Mouse (Mus musculus) induced T-regulatory cell, adult 2 months (primary cell): ENCODE data around the gene Ptch2.

ENCODE experiments used
- DNase-seq: peaks from one replicate; pipeline ENCODE4 v3.0.0-alpha.2; 2012; ENCODE audit warnings: low read depth

Gene Ptch2

DNA sequence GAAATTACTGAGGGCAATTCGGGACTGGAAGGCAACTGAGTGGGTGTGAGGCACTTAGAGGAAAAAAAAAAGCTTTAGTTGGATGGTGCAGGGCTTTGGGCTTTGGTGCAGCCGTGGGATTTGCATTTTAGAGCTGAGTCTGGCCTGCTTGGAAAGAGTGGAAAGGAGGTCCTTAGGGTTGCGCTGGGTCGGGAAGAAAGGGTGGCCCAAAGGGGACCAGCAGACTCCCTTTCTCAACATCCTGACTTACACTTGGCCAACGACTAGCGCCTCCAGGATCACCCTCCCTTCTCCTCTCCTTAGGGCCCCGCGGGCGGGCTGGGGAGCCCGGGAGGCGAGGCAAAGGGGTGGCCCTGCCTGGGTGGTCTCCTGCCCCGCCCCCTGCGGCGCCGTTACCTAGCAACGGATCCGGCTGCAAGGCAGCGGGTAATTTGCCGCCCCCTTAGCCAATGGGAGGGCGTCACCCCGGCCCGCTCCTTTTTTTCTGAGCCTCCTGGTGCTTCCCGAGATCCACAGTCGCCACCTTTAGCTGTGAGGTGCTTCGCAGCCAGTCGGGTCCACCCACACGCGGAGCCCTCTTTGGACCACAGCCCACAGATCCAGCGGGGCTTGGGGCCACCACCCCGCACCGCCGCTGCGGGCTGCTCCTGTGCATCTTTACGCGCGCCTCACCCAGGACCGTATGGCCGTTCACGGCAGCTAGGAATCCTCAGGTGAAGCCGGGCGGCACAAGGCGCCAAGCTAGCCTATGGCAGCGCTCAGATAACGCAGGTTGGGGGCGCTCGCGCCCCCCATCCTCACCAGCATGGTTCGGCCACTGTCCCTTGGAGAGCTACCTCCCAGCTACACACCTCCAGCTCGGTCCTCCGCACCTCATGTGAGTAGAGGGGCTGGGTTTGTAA, at the start of gene Ptch2:
Gene Ptch2, plus strand, starts transcription at position 525 of the 902 bp plus-strand sequence.
- no peak for DNase-seq

DNA sequence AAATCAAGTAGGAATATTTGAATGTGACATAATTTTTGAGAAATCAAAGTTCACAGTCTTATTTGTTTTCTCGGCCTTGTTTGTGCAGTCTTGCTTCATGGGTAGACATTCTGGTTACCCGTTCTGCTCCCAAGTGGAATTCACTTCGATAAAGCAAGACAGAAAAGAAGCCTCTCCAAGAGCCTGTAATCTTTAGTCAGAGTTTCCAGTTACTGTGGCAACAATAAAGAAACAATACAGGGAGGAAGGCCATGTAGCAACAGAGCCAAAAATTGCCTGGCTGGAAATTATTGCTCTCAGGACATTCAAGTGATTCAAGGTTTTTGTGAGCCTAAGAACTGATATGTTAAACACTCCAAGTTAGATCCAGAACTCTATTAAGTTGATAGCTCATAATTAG, 47.0 kb upstream of the Ptch2 start:
- DNase-seq, result no peak

DNA sequence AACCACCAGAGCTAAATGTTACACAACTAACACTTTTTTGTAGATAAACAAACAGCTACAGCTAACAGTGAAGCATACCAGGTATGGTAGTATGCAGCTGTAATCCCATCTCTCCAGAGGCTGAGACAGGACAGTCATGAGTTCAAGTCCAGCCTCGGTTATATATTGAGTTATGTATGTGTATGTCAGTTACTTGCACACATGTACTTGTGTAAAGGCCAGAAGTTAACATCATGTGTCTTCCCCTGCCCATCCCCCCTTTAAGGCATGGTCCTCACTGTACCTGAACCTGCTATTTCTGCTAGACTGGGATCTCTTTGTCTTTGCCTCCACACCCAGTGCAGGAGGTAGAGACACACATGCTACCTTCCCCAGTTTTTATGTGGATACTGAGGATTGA, 46.4 kb upstream of the Ptch2 start:
- no peak for DNase-seq

DNA sequence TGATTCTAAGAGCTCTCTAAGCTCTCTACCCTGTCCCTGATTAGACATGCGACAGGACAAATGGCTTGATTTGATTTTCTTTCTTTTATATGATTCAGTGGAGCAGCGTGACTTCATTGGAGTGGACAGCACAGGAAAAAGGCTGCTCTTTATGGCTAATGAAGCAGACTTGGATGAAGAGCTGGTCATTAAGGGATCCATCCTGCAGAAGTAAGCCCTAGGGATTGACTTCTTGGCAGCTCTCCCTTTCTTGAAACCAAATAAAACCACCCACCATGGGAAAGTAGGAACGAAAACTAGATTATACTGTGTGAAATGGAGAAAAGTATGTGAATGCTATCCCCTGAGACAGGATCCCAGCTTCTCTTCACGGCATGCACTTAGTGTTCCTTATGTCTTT, 43.2 kb upstream of the Ptch2 start:
- DNase-seq, result no peak

DNA sequence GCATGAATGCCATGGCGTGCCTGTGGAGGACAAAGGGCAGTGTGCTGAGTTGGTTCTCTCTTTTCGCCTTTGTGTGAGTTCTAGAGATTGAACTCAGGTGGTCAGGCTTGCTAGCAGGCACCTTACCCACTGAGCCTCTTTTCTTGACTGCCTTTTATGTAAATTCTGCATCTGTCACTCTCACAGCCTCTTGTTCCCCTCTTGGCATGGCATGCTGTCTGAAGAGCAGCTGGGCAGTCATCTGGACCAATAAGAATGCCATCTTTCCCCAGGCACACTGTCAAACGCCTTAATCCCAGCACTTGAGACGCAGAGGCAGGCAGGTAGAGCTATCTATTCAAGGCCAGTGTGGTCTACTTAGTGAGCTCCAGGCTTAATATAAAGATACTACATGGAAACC, 41.9 kb upstream of the Ptch2 start:
- DNase-seq, result no peak

DNA sequence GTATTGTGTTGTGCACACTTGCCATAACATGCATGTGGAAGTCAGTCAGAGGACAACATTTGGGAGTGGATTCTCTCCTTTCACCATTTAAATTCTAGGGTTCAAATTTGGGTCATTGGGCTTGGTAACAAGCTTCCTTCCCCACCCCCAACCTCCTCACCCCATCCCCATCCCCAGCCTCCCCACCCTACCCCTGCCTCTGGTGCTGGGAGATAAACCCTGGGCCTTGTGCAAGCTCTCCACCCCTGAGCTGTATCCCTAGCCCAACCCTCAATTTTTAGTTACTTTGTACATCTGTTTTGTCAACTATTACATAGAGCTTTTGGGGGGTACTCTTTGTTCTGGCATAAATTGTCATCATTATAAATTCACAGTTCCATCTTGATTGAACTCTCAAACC, 39.8 kb upstream of the Ptch2 start:
- DNase-seq, result no peak

DNA sequence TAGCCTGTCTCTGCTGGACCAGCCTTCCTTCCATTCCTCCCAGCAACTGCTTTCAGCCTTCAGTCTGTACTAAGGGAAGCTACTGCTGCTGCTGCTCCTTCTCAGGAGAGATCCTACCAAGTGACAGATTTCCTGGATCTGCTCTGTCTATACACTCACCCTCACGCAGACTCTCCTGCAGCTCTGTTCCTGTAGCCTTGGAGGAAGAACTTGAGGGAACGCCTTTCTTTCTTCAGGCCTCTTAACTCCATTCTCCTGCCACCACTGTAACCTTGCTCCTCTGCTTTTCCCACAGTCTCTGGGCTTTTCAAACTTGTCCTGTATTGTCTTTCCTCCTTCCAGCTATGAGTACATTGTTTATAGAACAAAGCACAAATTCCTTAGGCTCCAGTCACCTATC, 39.4 kb upstream of the Ptch2 start:
- DNase-seq, result no peak

DNA sequence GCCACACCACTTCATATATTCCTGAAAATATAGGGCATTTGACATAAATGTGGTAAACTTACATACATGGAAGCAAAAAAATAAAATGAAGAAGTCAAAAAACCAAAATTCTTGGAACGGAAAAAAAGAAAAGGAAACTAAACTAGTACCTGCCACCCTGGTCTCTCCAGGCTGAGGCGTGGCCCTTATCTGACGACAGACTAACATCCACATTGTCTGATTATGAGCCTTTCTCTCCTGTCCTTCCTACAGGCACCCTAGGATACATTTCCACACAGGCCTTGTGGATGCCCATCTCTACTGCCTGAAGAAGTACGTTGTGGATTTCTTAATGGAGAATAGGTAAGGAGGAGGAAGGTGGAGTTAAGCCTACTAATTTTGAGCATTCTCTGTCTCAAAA, 37.4 kb upstream of the Ptch2 start:
- DNase-seq, result no peak

DNA sequence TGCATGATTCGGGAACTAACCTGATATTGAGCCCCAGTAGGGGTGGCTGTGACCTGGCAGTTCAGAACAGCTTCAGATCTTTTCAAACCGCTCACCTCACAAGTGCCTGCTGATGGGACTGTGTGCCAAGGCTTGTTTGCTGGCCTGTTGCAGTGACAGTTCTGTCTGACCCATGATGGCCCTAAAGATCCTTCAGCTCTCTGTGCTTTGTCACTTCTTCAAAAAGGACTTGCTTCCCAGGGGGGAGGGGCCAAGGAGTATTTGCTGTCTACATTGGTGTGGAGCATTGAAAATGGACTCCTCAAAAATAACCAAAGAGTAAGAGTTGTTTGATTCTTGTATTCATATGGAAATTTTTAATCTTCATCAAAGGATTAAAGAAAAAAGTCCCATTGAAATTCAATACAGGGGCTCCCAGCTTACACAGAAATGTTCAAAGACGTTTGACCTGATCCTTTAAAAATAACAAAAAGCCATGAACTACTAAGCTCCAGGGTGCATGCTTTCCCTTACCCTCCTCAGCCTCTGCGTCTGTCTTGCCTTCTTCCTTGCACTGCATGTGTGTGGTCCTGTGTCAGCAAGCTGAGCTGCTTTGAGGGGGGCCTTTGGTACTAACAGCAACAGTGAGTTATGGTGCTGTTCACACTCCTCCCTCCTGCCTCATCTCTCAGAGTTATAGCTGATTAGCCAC, 33.0 kb upstream of the Ptch2 start:
- no peak for DNase-seq

DNA sequence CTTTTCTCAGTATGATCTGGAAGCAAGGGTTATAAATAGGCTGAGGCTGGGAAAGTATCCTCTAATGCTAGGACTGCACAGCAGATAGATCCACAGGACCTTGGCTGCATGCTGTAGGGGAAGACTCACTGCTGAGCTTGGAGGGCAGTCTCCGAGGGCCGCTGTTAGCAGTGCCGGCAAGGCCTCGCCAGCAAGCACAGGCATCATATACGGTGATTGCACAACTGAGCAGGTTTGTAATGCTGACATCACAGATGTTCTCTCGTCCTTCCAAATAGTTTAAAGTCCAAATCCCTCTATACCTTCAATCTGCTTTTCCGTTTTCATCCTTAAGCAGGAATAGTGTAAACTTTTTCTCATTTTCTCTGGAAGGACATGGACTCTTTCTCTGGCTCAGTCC, 27.8 kb upstream of the Ptch2 start:
- DNase-seq, result no peak

DNA sequence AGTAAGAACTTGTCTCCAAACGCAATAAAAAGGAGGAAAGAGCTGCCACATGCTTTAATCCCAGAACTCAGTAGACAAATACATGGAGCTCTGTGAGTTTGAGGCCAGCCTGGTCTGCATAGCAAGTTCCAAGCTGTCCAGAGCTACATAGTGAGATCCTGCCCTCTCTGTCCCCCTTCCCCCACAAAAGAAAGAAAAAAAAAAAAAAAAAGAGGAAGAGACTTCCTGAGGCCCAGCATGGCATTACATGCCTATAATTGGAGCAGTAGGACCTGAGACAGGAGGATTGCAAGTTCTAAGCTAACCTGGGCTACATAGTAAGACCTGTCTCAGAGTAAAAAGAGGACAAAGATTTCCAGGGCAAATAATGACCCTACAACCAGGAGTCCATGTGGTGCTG, 26.2 kb upstream of the Ptch2 start:
- DNase-seq, result no peak

DNA sequence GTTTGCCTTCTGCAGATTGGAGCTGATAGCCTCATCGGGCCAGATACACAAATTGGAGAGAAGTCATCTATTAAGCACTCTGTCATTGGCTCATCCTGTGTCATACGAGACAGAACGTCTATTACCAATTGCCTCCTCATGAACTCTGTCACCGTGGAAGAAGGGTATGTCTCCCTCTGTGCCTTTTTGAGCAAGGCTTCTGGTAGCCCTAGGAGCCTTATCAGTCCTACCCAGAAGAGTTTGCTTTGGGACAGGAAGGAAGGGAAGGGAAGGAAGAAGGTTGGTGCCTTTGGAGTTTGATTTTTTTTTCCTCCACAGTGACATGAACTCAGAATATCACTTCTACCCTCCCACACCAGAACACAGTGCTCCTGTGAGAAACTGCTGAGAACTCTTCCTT, 25.3 kb upstream of the Ptch2 start:
- DNase-seq, result no peak

DNA sequence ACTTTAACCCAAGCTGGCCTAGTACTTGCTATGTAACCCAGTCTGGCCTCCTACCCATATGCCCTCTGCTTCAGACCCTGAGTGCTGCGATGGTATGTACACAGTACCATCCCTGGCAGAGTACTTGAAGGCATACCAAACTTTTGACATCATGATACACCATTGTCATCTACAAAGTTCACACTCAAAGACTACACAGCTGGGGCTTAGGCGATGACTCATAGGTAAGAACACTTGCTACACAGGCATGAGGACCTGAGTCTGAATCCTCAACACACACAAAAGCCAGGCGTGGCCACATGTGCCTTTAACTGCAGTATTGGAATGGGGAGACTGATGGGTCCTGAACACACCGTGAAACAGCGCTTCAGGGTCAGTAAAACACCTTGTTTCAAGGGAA, 24.7 kb upstream of the Ptch2 start:
- no peak for DNase-seq

DNA sequence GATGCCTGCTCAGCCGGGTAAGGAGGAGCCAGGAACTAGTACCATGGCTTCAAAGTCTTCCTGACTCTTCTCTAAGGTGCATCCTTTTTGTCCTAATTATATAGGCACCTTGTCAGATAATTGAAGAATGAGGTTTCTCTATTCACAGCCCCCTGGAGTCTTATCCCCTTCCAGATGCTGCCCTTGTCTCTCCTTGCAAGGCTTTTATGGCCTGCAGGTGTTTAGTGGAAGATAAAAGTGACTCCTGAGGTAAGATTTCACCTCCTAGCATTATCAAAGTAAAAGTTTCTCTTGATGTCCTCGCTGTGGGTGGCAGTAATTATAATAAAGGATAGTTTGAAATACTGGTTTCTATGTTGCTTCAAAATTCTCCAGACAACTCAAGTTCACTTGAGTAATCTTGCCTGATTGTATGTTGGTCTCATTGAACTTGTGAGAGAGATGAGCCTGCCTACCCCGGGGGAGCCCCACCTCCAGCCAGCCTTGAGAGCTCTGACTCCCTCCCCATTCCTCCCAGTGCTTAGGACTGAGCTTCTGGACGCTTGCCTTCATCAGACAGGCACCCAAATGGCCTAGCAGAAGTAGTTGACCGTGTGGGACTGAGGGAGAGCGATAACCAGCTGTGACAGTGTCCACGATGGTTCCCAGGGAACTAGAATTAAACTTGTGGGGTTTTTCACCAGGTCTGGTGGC, 7.8 kb upstream of the Ptch2 start:
- no peak for DNase-seq

DNA sequence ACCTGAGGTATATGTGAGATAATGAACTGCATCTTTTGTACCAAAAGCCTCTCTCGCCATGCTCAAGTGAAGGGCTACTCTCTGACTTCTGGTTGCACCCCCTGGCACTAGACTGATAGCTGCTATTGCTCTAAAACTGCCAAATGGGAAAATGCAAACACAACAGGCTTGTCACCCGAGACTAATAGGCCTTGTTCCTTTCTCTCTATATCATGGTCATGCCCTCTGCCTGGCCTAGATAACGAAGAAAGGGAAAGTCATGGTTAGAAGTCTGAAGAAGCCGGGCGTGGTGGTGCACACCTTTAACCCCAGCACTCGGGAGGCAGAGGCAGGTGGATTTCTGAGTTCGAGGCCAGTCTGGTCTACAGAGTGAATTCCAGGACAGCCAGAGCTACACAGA, 5.3 kb upstream of the Ptch2 start:
- DNase-seq, result no peak

DNA sequence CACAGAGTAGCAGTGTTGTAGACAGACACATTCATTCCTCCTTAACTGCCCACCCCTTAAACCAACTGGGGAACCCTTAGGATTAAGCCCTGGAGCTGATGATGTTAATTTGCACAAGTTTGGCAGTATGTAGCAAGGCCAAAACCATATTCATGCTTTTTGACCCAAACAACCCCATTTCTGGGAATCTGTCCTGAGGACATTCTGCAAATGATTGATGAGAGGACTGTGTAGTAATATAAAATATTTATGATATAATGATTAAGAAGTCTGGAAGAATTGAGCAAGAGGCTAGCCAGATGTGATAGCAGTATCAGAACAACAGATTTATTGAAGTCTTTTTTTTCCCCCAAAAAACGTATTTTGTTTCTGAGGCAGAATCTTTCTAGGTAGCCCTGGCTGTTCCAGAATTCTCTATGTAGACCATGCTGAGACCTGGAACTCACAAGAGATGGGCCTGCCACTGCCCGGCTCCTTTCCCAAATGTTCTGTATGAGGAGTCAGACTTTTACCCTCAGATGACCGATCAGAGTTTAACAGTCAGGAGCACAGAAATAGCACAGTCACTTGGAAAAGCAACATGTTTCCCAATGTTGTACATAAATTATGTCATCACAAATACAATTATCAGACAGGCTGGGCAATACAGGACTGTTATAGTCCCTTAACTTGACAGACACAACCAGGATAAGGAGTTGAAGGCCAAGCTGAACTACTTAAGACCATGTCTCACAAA, 1.1 kb upstream of the Ptch2 start:
- no peak for DNase-seq

DNA sequence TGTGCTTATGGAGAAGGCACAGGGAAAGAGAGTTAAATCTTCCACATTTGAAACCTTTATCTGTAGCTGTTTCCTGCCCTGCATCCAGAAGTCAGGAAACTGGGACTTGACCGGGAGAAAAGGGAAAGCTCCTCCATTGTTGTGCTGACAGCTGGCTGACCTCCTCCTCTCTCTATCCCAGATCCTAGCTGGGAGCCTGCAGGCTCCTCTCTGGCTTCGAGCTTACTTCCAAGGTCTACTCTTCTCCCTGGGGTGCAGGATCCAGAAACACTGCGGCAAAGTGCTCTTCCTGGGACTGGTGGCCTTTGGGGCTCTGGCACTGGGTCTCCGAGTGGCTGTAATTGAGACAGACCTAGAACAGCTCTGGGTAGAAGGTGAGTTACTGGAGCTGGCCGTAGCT, 791 bp downstream of the Ptch2 start:
- no peak for DNase-seq

DNA sequence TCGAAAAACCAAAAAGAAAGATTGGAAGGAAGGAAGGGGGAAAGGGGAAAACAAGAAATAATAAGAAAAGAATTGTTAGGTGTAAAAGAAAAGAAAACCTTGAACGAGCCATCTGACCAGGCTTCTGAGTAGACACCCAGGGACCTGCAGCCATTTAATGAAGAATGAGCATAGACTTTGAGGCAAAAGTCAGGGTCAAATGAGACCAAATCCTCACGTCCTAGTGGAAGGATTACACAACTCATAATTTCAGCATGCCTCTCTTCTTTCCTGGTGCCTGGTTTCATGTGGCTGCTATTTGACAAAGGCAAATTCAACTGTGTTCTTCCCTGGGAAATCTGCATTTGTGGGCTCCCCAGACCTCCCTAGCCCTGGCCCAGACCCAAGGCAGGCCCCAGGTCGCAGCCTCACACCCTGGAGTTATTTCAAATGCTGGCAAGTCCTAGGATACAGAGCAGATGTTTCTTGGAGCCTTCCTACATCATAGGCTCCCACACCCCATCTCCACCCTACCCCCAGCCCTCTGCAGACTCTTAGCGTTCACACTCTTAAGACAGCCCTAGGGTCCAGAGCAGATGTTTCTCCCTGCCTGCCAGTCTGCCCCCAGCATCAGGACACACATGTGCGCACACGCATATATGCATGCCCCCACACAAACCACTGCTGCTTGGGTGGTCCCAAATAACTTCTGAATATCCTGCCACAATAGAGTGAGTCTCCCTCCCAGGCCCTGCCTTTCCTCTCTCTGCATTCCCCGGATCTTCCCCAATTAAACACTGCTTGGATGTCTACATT, 2.3 kb downstream of the Ptch2 start:
- DNase-seq, result no peak

DNA sequence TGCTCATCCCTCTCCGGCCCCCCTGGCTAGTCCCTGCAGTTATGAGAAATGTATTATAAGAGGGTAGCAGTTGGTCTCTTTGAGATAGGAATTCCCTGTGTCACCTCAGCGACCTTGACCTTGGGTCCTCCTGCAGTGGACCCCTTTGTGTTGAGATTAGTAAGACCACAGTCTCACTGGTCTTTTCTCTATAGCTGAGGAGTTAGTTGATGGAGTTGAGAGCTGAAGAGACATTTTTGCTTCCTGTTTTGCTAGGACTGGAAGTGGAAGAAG, 2.8 kb downstream of the Ptch2 start:
- no peak for DNase-seq

DNA sequence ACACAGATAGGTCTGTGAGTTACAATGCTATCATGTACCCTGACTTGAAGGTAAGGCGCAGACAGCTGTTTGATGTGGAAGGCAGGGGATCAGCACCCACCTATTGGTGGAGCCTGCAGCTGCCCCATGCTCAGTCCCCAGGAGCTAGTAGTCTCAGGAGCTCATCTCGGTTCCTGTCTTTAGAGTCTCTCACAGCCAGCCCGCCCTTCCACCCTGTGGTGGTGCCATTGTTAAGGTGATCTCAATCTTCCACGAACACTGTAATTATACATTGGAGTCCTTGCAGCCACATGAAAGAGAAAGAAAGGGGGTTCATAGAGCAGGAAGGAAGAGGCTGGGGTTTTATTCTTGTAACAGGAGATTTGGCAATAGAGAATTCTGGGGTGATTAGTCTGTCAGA, 4.2 kb downstream of the Ptch2 start:
- no peak for DNase-seq

DNA sequence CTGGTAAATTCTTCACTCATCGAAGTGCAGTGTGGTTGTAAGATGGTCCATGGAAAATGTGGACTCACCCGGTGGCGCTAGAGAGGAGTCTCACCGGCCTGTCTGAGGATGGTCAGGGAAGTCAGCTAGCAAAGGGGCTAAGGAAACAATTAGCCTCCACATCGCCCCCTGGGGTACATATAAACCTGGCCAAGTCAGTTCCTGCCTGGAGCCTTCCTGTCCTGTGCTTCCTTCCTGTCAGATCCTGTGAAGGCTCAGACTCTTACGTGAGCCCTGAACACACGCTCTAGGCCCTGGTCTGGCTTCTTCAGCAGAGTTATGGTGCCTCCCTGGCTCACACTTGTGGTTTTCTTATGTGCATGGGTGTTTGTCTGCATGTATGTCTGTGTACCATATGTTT, 5.3 kb downstream of the Ptch2 start:
- peak; percentile 50 for DNase-seq

DNA sequence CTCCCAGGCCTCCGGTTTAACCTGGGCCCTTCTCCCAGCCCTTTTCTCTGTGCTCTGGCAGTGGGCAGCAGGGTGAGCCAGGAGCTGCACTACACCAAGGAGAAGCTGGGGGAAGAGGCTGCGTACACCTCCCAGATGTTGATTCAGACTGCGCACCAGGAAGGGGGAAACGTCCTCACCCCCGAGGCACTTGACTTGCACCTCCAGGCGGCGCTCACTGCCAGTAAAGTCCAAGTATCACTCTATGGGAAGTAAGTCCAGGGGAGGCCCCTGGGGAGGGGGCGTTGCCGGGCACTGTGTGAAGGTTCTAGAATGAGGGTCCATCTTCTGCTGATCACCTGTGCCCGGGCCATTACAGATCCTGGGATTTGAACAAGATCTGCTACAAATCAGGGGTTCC, 8.8 kb downstream of the Ptch2 start:
- DNase-seq, result no peak
